Mouse (Mus musculus) lung, postnatal 10 days (tissue): ENCODE data around the gene Npc1l1.
"Not testable (repeated sequence)": the region's sequence is repeated elsewhere in the genome, so short reads cannot be mapped to it uniquely, and the experiment has no call there.

Source experiments
- DNase-seq: peaks from one replicate; pipeline ENCODE4 v3.0.0; 2021

Gene Npc1l1

DNA sequence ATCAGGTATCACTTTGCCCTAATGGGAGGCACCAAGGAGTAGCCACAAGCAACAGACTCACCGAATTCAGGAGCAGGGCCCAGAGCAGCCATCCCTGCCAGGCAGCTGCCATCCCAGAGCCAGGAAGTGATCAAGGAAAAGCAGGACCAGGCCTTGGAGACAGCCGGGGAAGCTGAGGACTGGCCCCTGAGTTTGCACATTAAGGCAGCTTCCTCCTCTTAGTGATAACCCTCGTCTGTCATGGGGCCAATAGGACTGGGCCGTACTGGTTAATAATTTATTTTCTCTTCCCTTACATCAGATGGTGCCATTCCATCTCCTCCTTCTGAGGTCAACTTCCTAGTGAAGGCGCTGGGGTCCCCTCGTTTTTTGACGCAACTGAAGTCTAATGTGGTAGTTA, at the start of gene Npc1l1:
TSS of gene Npc1l1 (minus strand) at position 132 of the 400 bp plus-strand sequence.
- DNase-seq, result no peak

DNA sequence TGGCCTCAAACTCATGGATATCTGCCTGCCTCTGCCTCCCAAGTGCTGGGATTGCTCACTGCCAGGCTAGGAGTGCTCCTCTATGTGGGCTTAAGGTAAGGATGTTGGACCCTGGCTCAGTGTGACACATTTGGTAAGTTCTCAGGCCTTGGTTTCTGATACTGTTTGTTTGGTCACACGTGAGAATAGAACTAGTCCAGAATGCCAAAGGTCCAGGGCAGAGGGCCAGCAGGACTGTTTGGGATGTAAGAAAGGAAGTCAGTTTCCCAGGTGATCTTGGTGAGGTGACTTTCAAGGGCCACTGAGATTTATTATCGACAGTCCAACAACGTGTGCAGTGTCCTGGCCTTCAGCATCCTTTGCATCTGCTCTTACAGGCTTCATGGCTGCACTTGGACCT, 46.5 kb upstream of the Npc1l1 start:
- no peak for DNase-seq

GRCm38 (mm10) chr11:6275094-6275484, 45.1 kb upstream of the Npc1l1 start:
- no peak for DNase-seq

- DNase-seq, result peak; percentile 99
Observed at GRCm38 (mm10) chr11:6274387-6275093, 44.6 kb upstream of the Npc1l1 start, which contains the start of gene Tmed4. Gene Tmed4 (minus strand): TSS chr11:6274870.

DNA sequence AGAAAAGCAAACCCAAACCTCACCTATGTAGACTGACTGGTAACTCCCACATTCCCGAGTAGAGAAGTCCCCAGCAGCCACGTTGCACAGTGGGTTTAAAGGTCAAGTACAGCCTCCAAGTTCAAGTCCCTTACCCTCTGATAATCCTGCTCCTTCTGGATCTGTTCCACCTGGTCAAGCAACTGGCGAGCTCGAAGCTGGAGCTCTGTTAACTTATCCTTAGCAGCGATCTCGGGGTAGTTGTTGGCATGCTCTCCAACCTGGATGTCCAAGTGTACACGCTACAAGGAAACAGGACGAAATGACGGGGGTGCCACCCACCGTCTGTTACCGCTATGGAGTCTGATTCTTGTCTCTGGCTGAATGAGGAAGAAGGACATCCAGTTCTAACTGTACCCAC, 43.7 kb upstream of the Npc1l1 start:
- no peak for DNase-seq

- peak; percentile 96 for DNase-seq
Observed at GRCm38 (mm10) chr11:6267320-6268254, 37.6 kb upstream of the Npc1l1 start, which contains the start of gene Ddx56. Gene Ddx56 (minus strand): TSS chr11:6267772.

DNA sequence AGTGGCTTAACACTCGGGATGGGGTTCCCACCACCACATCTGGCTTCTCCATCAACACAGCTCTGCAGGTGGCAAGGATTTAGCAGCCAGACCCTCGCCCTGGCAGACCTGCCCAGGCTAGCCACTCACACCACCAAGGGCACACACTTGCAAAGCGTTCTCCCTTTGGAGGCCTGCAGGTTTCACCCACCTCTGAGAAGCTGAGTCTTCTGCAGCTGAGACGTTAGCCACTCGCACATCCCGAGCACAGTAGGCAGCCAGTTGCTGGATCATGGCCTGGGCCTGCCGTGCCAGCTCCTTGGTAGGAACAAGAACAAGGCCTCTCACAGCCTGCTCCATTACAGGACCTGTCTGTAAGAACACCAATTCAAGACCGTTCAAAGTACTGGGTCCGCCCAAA, 36.7 kb upstream of the Npc1l1 start:
- no peak for DNase-seq

DNA sequence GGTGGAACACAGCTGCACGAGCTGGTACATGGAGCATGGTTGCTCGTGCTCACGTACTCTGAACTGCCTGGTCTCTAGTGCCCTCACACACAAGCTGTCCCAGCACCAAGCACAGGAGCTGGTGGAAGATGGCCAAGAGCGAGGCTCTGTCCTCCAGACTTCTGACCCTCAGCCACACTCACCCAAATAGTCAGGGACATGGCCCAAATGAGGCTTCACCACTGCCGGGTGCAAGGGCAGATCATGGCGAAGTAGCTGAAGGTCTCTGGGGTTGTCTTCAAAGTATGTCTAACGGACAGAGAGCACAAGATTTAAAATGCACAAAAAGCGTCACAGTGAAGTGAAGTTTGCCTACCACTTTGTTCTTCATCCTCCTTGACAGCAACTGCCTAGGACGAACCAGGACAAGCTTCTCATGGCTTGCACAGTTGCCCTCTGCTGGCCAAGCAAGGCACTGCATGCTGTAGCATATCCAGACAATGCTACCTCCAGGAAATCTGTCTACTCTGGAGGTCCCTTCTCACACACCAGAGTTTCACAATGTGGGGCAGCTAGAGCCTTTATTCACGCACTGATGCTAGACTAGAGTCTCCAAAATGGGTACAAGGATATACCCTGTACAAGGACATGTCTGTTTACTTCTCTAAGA, 31.6 kb upstream of the Npc1l1 start:
- peak; percentile 77 for DNase-seq

GRCm38 (mm10) chr11:6259413-6259812, 29.5 kb upstream of the Npc1l1 start:
- no peak for DNase-seq

- DNase-seq, result no peak
Observed at GRCm38 (mm10) chr11:6256490-6257072, 26.6 kb upstream of the Npc1l1 start.

- not testable (repeated sequence) for DNase-seq
Observed at GRCm38 (mm10) chr11:6254602-6255001, 24.7 kb upstream of the Npc1l1 start.

DNA sequence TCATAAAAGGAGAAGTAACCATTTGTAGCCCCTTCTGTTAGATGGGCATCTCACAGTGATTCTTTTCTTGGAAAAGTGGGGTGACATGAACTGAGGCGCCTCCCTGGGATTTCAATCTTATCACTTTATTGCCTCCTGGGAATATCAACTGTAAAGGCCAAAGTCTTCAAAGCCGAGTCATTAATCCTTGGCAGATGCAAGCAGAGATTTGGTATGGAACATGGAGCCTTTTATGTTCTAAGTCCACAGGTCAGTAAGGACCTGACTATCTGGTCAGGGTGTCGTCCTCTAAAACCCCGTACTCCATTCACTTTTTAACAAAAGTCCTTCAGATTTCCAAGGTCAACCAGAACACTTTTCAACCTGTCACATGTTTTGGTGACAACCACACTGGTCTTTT, 22.9 kb upstream of the Npc1l1 start:
- DNase-seq, result no peak

DNA sequence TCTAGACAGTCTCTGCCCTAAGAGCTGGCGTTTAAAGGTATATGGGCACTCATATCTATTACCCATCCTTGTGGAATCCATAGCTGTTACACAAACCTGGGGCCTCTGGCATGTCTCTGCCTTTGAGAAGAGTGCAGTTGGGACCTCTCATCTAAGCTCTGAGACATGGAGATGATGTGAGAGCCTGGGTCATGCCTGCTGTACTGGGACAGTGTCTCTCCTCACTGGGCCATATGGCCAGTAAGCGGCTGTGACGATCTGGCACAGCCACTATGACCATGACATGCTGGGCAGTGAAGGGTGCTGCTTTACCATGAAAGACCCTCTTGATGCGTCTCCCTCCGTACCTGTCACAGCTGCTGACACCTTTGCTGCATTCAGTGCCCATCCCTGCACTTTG, 22.3 kb upstream of the Npc1l1 start:
- no peak for DNase-seq

GRCm38 (mm10) chr11:6244707-6245106, 14.8 kb upstream of the Npc1l1 start:
- DNase-seq, result no peak

DNA sequence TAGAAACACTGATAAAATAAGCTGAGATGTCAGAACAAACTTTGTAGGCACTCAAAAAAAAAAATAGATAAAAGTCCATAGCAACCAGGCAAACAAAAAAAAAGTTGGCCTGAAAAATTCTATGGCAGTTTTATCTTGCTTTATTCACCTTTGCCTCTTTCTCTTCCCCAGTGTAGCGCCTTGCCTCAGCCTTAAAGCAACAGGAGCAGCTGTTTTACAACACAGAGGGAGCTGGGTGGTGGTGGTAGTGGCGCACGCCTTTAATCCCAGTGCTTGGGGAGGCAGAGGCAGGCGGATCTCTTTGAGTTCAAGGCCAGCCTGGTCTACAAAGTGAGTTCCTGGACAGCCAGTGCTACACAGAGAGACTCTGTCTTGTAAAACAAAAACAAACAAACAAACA, 3.1 kb upstream of the Npc1l1 start:
- DNase-seq, result no peak

DNA sequence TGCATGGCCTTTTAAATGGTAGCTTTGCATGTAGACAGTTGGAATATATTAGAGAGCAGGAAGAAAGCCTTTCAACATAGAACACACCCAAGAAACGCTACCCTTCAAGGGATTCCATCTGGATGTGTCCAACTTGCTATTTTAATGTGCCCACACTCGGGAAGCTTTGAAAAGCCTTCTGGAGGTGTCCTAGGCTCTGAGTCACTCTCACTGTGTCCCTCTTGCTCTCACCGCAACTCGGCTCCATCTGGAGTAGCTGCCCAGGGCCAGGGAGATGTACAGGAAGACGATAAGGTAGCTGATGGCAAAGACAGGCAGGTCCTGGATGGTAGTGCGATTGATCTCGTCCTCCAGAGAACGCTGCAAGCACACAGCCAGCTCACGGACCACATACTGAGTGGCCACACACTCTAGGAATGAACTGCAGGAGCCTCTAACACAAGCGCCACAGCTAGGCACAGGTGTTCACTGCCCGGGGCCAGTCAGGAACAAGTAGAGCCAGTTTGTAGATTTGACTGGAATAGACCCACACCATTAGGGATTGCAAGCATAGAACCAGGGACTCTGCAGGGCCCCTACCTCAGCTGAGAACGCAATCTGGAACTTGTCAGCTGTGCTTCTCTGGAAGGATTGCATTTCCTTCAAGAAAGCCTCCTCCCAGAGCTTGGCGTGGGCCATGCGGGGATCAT, 5.3 kb downstream of the Npc1l1 start:
- DNase-seq, result no peak

- DNase-seq, result no peak
Observed at GRCm38 (mm10) chr11:6222187-6222586, 7.8 kb downstream of the Npc1l1 start.

DNA sequence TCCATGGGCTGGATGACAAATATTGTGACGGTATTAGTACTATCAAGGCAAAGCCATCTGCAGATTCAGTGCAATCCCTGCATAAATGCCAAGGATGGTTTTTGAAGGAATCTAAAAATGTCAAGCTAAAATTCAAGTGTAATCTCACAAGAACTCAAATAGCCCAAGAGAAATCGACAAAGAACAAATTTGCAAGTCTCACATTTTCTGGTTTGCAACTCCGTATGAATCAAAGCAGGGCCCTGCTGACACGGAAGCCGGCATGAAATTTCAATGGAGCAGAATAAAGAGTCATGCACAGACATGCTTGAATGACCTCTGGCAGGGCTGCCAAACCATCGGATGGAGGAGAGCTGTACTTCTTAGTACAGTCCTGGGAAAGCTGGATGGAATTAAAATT, 10.0 kb downstream of the Npc1l1 start:
- no peak for DNase-seq

DNA sequence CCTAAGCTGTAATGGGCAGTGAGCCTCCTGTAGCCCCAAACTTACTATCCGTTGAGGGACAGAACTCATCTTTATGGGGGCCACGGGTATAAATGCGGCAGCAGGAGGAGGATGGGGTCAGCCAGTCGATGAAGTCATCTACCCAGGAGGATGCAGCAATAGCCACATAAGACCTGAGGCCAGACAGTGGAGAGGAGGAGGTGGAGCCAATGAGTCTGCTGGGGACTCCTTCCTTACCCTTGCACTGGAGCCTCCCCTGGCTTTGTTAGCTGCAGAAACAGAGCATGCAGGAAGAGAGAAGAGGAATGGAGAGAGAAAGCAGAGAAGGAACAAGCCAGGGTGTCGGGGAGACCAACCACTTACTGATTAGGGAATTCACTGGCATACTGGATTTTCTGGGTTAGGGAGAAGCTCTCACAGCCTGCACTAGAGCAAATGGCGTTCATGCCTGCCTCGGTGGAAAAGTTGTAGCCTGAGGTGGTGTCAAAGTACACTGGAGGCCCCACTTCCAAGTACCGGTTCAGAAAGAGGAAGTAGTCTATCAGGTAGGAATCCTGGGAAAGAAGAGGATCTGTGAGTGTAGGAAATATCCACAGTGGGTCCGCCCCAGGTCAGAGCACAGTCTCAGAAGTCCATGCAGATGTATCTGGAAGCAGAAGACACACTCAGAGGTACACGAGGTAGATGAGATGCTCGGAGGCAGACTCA, 11.6 kb downstream of the Npc1l1 start:
- DNase-seq, result no peak

DNA sequence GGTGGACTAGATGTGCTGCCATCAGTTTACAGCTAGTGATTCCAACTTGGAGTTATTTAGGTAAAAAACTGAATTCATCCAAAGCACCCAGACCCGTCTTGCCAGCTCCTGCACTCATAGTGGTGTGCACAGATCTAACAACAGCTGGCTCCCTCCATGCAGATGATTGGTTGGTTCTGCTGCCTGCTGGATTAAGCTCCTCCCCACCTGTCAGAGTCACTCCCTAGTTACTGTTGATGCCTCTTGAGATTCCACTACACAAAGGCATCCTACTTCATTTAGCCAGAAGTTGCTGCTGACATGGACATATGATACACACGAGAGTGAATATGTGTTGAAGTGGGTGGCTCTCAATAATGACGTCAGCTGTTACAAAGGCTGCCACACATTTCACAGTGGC, 13.1 kb downstream of the Npc1l1 start:
- DNase-seq, result peak; percentile 14

GRCm38 (mm10) chr11:6208158-6208557, 21.8 kb downstream of the Npc1l1 start:
- no peak for DNase-seq

DNA sequence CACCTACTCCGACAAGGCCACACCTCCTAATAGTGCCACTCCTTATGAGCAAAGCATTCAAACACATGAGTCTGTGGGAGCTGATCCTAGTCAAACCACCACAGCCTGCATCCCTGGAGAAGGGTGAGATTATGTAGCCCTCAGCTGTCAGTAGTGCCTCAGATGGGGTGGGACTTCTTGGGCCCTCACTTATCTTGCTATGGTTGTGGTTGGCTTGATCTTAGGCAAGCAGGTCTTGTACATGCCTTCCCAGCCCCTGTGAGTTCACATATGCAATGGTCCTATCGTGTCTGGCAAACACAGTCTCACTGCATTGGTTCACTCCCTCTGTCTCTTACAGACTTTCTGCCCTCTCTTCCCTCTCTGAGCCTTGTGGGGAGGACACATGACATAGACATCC, 22.9 kb downstream of the Npc1l1 start:
- no peak for DNase-seq
